Mouse (Mus musculus) inflammation-experienced regulatory T-cells, adult 6 months (primary cell): ENCODE measurements around the gene Mettl17. TPM values are rescaled to one million over a fixed set of nuclear protein-coding genes. Genes with fewer than 3 reads are reported as not detected.
"Not testable (repeated sequence)": the region's sequence is repeated elsewhere in the genome, so short reads cannot be mapped to it uniquely, and the experiment has no call there.

Experiments used
- ATAC-seq: one replicate; pipeline ENCODE4 v1.8.0; 2017
- polyA plus RNA-seq, 3 experiments: library from polyadenylated mRNA; unstranded; fragments of 100-300 nt; shearing (Covaris generic); gene quantifications; one replicate each; pipeline ENCODE4 v1.2.1; 2017

The Mettl17 gene
- polyA plus RNA-seq, 3 experiments from 2014 or later = 26.7 to 75.2 (median 69.3) TPM

- ATAC-seq = no peak
Observed at GRCm38 (mm10) chr14:51896539-51897170, 12.0 kb downstream of the Mettl17 start.

DNA sequence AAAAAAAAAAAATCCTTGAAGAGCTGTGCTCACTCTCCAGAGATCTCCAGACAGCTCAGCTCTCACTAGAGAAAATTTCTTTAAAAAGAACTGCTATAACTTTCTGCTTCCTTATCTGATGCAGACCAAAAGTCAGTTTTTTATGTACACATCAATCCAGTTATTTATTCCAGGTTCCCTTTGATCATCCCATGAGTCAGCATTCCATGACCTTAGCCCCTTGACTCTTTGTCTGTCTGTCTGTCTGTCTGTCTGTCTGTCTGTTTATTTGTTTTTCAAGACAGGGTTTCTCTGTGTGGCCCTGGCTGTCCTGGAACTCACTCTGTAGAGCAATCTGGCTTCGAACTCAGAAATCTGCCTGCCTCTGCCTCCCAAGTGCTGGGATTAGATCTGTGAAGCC lies 14.7 kb downstream of the Mettl17 start:
- no peak for ATAC-seq

GRCm38 (mm10) chr14:51902806-51903710 lies 18.4 kb downstream of the Mettl17 start:
- ATAC-seq = peak; percentile 86

DNA sequence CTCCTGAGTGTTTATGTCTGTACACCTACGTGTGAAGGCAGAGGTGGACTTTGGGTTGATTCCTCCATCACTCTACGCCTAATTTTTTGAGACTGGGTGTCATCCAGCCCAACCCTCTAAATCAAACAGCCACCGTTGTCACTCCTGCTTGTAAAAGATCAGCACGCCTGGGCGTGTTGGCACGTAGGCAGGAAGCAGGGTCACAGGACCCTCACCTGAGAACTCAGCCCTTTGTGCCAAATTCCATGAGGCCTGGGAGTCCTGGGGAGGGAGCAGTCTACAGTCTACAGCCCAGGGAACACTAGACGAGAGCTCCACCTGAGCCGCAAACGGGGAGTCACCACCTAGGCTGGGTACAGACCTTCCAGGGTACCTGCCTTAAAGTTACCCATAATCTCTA lies 19.1 kb downstream of the Mettl17 start:
- no peak for ATAC-seq

- ATAC-seq = no peak
Observed at GRCm38 (mm10) chr14:51904706-51905105, 20.1 kb downstream of the Mettl17 start.

DNA sequence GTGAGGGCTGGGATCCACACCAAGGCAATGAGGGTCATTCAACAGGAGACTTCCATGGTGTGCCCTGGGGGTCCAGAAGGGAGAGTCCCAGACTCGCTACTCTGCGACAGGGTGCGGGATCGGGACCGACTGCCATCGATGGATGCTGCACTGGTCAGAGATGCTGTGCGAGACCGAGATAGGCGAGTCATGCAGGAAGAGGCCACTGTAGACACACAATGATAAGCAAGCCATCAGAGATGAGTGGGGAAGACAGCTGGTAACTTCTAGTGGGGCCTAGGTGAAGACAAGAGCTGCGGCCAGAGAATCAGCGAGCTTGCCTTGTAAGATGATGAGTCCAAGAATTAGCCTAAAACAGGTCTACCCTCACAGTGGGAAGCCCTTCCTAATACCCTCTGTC lies 21.5 kb downstream of the Mettl17 start:
- no peak for ATAC-seq

DNA sequence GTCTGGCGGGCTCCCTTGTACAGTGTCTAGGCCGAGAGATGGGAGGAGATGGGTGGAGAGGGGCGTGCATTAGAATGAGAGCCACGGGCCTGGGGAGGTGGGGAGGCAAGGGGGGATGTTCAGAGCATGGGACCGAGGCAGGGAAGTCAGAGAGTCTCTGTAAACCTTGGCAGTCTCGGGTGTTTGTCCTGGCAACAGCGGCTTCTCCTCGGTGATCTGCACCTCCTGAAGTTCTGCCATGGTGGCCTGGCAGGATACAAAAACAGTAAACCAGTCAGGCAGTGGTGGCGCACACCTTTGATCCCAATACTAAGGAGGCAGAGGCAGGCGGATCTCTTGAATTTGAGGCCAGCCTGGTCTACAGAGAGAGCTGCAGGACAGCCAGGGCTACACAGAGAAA lies 26.7 kb downstream of the Mettl17 start:
- ATAC-seq = no peak

- ATAC-seq = peak; percentile 4
Observed at GRCm38 (mm10) chr14:51912391-51913061, 27.9 kb downstream of the Mettl17 start.

GRCm38 (mm10) chr14:51913062-51913959 lies 28.7 kb downstream of the Mettl17 start:
- ATAC-seq = peak; percentile 97

DNA sequence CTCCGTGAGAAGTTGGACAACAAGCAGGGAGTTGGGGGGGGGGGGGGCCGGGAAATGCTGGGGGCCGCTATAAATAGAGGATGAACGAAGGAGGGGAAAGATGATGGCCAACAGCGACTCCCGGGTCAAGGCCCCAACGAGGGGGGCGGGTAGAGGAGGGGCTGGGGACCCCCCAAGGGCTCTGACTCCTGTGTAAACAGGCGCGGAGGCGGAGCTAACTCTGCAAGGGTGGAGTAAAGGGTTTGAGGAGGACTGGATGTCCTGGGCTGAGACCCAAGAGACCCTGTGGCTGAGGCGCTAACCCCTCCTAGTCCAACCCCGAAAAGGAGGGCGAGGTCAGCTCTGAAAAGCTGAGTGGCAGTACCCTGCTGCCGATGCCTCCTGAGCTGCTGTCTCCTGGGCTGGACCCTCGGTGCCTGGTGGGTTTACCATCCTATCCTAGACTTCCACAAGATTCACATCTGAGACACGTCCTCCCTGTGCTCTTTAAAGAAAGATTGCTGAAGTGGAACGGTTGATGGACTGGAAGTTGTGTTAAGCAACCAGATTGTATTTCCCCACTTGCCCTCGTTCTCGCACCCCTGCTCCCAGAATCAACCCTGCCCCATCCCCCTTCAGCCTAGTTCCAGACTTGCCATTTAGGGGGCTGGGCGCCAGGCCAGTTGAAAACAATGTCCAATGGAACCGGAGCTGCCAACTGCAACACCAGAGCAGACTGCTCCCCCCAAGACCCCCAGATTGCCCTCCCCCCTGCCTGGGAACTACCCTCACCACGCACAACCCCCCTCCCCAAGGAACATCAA lies 29.5 kb downstream of the Mettl17 start, which contains the start of gene Ndrg2:
Gene Ndrg2 (minus strand): TSS at position 199 of the 803 bp plus-strand sequence.
- no peak for ATAC-seq

GRCm38 (mm10) chr14:51915030-51915429 lies 30.4 kb downstream of the Mettl17 start:
- no peak for ATAC-seq

GRCm38 (mm10) chr14:51916539-51916938 lies 31.9 kb downstream of the Mettl17 start:
- ATAC-seq = no peak

- no peak for ATAC-seq
Observed at GRCm38 (mm10) chr14:51918125-51918524, 33.5 kb downstream of the Mettl17 start, which contains the start of gene Tppp2. Gene Tppp2 (plus strand): TSS chr14:51918425.

GRCm38 (mm10) chr14:51918966-51919365 lies 34.3 kb downstream of the Mettl17 start:
- no peak for ATAC-seq

DNA sequence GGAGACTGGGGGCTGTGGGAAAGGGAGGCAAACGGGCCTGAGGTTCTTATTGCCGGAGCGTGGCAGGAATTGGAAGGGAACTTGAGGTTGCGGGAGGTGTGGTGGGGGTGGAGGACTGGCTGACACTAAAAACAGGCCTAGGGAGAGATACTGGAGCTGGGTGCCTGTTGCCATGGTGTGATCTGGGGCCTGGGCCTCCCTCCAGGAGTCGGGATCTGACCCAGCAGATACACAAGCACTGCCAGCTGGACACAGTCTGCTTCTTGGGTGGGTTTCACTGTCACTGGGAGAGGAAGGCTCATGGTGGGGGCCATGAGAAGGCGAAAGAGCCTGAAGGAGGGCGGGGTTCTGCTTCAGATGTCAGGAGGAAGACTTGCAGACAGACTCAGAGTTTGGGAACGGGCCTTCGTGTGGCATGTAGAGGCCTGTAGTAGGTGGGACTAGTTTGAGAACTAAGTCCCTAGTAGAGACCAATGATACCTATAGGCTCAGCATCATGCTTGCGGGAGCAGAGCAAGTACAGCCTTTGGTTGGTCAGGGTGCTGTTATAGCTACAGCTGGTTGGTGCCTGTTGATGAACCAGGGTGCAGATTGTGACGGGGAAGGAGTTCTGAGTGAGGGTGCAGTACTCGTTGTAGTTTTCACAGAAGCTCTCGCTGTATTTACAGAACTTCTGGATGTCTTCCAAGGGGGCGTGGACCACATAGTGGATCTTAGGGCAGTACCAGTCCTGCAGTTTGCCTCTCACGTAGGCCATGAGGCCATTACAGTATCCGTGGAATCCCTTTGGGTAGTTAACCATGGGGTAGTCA lies 37.3 kb downstream of the Mettl17 start:
- no peak for ATAC-seq

GRCm38 (mm10) chr14:51922571-51922865 lies 37.9 kb downstream of the Mettl17 start, which contains the start of gene Rnase13:
Gene Rnase13 (minus strand): TSS chr14:51922773.
- ATAC-seq = no peak

GRCm38 (mm10) chr14:51922910-51923309 lies 38.3 kb downstream of the Mettl17 start:
- no peak for ATAC-seq

GRCm38 (mm10) chr14:51923492-51923891 lies 38.9 kb downstream of the Mettl17 start:
- no peak for ATAC-seq

DNA sequence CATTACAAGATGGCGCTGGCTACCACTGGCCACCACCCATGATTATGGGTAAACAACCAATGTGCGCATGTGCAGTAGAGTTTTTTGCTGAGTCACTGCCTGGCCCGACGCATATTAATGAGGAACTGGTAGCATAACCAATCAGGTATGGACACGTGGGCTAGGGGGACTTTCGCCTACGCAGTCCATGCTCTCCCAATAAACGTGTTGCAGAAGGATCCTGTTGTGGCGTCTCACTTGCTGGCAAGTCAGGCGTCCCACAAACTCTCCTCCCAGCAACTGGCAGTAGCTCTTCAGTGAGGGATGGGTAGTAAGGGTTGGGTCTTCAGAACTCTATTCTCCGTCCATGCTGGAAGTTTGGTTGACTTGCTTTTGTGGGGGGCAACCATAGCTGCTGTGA lies 42.3 kb downstream of the Mettl17 start:
- ATAC-seq = not testable (repeated sequence)

DNA sequence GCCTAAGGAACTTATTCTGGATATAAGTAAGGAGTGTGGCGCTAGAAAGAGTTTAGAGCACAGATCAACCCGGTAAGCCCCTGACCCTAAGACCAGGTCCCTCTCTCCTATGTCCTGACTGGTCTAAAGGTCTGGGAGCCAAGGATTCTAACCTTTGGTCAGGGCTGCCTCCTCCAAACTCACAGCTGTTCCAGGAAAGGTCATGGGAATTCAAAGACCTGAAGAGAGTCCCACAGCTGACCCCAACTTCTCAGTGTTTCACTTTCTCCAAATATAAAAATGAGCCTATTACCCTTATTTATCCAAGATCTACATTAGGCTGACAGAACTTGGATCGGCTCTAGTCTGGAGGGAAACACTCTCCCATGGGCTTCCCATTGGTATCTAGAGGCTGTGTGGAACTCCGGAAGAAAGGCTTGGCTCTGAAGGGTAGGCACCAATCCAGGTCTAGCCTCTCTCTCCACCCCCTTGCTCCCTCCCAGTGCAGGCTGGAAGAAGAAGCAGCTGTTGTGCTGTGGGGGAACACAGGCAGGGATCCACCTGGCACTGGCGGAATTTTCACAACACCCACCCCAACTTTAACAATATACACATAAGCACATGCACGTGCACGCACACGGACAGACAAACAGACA lies 44.8 kb downstream of the Mettl17 start:
- no peak for ATAC-seq
